Mouse (Mus musculus): Measurements from ENCODE around the gene Ppp3ca. TPM values are rescaled to one million over a fixed set of nuclear protein-coding genes. Genes with fewer than 3 reads are reported as not detected.

Ppp3ca gene
- polyA plus RNA-seq, 1 experiment from 2014 or later: 127 TPM

DNA sequence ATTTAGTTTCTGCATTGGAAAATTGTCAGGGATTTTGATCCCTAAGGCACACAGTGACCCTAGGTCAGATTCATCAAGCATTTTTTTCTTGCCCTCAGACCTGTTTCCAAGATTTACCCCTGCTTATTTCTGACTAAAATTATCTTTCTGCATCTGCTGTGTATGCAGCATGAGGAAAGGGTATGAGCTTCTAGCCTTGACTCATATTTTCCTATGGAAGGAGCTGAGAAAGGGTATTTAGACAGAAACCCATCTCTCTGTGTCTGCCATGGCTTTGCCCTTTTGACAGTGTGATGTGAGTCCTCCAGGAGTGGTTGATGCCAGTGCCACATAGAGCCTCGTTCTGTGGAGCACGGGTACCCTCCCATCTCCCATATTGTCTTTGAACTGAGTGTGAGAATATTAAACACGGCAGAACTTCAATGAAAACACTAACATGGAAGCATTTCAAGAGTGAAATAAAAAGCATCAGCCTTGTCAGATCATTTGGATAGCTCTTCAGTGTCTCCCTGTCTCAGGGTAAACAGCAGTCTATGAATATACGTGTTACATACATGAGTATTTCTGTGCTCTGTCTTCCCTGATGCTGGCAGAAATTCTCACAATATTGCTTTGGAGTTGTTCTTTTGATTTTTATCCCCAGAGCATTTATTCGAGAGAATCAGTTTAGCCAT is 311.1 kb downstream of the Ppp3ca start:
- H3K4me2 ChIP-seq (replicated peaks): no peak overlapping the region
- no peak overlapping the region for H3K4me3 ChIP-seq
- no peaks in the 10 kb centered on the region for H3K9me3 ChIP-seq (replicated peaks)
- no peak overlapping the region for H3K9ac ChIP-seq
- H3K4me1 ChIP-seq: no peaks in the 10 kb centered on the region
- no peaks in the 10 kb centered on the region for H3K36me3 ChIP-seq
- ATAC-seq (ENCODE audit: low FRiP score): no peak
- H3K27ac ChIP-seq: no peak overlapping the region
- no peaks in the 10 kb centered on the region for H3K27me3 ChIP-seq
- WGBS: 79% methylated on average over 5 of the region's 5 CpGs

DNA sequence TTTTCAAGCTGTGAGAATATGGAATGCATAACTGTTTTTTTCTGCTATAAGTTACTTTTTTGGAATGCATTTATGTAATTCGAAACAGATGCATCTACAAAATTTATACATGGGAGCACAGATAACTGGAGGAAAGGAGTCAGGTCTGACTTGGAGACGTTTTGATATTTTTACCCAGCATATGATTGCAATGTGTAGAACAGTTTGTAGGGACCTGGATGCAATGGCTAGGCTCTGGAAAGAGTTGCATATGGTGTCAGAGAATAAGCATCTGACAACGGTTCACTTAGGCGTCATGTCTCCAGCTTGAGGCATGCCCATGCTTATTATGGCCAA is 311.6 kb downstream of the Ppp3ca start:
- Histone ChIP-seq H3K9ac (no peak overlapping the region), H3K4me3 (no peak overlapping the region), H3K9me3 (replicated peaks) (no peaks in the 10 kb centered on the region), H3K27me3 (no peaks in the 10 kb centered on the region), H3K27ac (no peak overlapping the region), H3K36me3 (no peaks in the 10 kb centered on the region), H3K4me2 (replicated peaks) (no peak overlapping the region), H3K4me1 (no peaks in the 10 kb centered on the region)
- WGBS: 84% methylated on average over 4 of the region's 4 CpGs
- no peak for ATAC-seq (ENCODE audit: low FRiP score)

DNA sequence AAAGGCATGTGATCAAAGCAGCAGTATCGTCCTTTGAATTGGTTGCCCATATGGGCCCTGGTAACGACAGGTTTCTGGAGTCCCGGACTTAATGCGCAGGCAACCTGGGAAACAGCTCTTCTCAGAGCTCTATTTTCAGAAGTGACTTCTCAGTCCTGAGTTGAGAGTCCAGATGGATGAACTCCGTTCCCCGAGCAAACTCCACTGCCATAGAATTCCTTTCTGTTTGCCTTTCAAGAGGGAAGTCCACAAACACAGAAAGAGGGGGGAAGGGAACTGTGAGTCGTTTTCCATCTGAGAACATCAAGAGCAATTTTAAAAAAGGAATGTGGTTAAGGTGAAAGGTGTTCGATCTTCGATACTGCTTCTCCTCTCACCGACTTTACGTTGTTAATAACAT is 312.1 kb downstream of the Ppp3ca start:
- no peak overlapping the region for H3K27ac ChIP-seq
- H3K27me3 ChIP-seq: no peaks in the 10 kb centered on the region
- H3K9ac ChIP-seq: no peak overlapping the region
- no peaks in the 10 kb centered on the region for H3K9me3 ChIP-seq (replicated peaks)
- 83% methylated on average over 11 of the region's 11 CpGs for WGBS
- ATAC-seq (ENCODE audit: low FRiP score): no peak
- no peaks in the 10 kb centered on the region for H3K4me1 ChIP-seq
- H3K36me3 ChIP-seq: no peaks in the 10 kb centered on the region
- H3K4me2 ChIP-seq (replicated peaks): no peak overlapping the region
- no peak overlapping the region for H3K4me3 ChIP-seq

DNA sequence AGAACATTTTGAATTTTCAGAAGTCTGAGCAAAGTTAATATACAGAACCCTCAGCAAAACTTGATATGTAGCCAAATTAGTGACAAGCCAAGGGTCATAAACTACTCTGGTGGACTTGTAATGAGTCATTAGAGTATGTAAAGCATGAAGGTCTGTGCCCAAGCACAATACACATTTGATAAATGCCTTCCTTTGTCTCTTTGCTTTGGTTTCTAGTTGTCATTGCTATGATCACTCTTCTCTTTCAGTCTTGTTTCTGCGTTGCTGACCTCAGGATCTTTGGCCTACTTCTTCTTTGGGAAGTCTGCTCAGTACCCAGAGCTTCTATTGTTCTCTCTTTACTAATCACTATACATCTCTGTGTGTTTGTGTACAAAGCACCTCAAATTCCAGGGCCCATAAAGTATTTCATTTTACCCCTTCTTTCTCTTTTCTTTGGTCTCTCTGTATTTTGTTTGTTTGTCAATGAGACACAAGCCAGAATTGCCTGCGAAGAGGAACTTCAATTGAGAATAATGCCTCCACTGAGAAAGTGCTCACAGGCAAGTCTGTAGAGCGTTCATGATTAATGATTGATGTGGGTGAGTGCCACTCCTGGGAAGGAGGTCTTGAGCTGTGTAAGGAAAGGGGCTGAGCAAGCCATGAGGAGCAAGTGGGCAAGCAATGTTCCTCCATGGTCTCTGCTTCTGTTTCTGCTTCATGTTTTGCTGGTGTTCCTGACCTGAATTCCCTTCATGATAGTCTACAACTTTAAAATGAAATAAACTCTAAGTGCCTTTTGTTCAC is 316.4 kb downstream of the Ppp3ca start:
- Histone ChIP-seq H3K9ac (no peak overlapping the region), H3K4me1 (no peaks in the 10 kb centered on the region), H3K9me3 (replicated peaks) (no peaks in the 10 kb centered on the region), H3K27me3 (no peaks in the 10 kb centered on the region), H3K4me3 (no peak overlapping the region), H3K27ac (no peak overlapping the region), H3K4me2 (replicated peaks) (no peak overlapping the region), H3K36me3 (no peaks in the 10 kb centered on the region)
- ATAC-seq (ENCODE audit: low FRiP score): no peak
- WGBS: 41% methylated on average over 3 of the region's 3 CpGs

Small RNA genes within 50 kb of the gene (microRNA-seq; reads per million reads assigned to microRNA genes)
- not detected for gene Gm44327
